Mouse (Mus musculus): Measurements from ENCODE around the gene Pdzrn4. TPM values are rescaled to one million over a fixed set of nuclear protein-coding genes. Genes with fewer than 3 reads are reported as not detected.

Pdzrn4 gene
- polyA plus RNA-seq, 1 experiment from 2014 or later, result 0.02 TPM

DNA sequence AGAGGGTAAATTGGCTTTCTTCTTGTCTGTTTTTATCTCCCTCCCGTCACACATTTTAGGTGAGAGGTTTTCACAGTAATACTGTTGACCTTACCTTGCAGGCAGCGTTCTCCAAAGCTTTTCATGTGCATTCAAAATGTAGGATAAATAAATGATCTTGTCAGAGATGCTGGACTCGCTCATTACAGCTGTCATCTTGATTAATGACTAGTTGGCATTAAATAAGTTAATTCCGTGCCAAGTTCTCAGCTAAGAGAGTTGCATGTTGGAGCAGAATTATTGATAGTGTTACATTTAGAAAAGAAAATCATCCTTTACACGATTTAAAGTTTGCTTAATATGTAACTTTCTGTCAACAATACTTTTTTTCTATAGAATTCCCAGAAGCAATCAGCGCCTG lies 4.9 kb downstream of the Pdzrn4 start:
- no peak for ATAC-seq (ENCODE audit: low read depth)
- Histone ChIP-seq H3K4me2 (ENCODE audit: low read depth, low read length) (no peak overlapping the region), H3K4me3 (ENCODE audit: low read depth, low read length) (no peak overlapping the region), H3K9me3 (replicated peaks; ENCODE audit: control insufficient read depth, low read length) (no peaks in the 10 kb centered on the region), H3K9ac (ENCODE audit: low read depth, low read length) (no peak overlapping the region), H3K36me3 (ENCODE audit: control insufficient read depth, insufficient read depth) (no peaks in the 10 kb centered on the region), H3K27me3 (ENCODE audit: control insufficient read depth, insufficient read depth, low read depth, low read length) (peaks cover 16% of the 10 kb centered on the region), H3K4me1 (ENCODE audit: control insufficient read depth, low read depth, low read length) (no peaks in the 10 kb centered on the region), H3K27ac (ENCODE audit: low read length) (no peak overlapping the region)
- WGBS (ENCODE audit: insufficient replicate concordance), result 61% methylated on average over 6 of the region's 6 CpGs

DNA sequence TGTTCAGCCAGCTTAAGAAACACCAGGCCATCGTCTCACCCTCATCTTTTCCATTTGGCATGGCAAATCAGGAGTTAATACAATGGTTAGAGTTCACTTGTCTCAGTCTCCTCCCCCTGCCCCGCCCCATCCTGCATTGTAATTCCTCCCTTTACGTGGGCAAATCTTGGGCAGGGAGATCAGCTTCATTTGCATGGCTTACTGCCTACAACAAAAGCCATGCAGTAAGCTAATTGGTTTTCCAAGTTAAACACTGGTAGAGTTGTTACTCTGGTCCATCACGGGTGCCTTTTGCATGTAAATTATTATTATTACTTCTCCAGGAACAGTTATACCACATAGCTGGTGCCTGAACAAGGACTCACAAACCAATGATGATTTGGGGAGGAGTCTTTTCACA lies 18.6 kb downstream of the Pdzrn4 start:
- Histone ChIP-seq H3K4me2 (ENCODE audit: low read depth, low read length) (no peak overlapping the region), H3K4me1 (ENCODE audit: control insufficient read depth, low read depth, low read length) (no peaks in the 10 kb centered on the region), H3K9me3 (replicated peaks; ENCODE audit: control insufficient read depth, low read length) (no peaks in the 10 kb centered on the region), H3K36me3 (ENCODE audit: control insufficient read depth, insufficient read depth) (no peaks in the 10 kb centered on the region), H3K9ac (ENCODE audit: low read depth, low read length) (no peak overlapping the region), H3K27me3 (ENCODE audit: control insufficient read depth, insufficient read depth, low read depth, low read length) (no peaks in the 10 kb centered on the region), H3K27ac (ENCODE audit: low read length) (no peak overlapping the region), H3K4me3 (ENCODE audit: low read depth, low read length) (no peak overlapping the region)
- 16% methylated on average over 4 of the region's 4 CpGs for WGBS (ENCODE audit: insufficient replicate concordance)
- ATAC-seq (ENCODE audit: low read depth), result no peak

DNA sequence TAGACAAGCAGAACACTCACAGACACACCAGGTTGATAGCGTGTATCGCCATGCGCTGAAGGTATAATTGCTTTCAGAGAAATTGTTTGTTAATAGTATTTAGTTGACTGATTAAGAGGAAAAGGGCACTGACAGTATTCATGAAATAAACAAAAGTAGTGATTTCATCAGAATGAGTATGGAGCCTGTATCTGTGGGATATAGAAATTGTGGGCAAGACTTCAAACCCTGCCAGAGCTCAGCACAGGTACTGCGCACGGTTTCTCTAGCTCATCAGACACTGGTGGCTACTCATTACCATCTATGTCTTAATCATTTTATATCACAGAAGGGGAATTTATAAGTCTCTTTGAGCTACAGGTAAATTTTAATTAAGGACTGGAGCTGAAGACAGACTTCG lies 19.5 kb downstream of the Pdzrn4 start:
- no peak overlapping the region for H3K27ac ChIP-seq (ENCODE audit: low read length)
- no peak overlapping the region for H3K4me3 ChIP-seq (ENCODE audit: low read depth, low read length)
- no peaks in the 10 kb centered on the region for H3K4me1 ChIP-seq (ENCODE audit: control insufficient read depth, low read depth, low read length)
- ATAC-seq (ENCODE audit: low read depth), result no peak
- H3K9ac ChIP-seq (ENCODE audit: low read depth, low read length), result no peak overlapping the region
- no peaks in the 10 kb centered on the region for H3K27me3 ChIP-seq (ENCODE audit: control insufficient read depth, insufficient read depth, low read depth, low read length)
- no peaks in the 10 kb centered on the region for H3K36me3 ChIP-seq (ENCODE audit: control insufficient read depth, insufficient read depth)
- H3K9me3 ChIP-seq (replicated peaks; ENCODE audit: control insufficient read depth, low read length), result no peaks in the 10 kb centered on the region
- WGBS (ENCODE audit: insufficient replicate concordance), result 79% methylated on average over 6 of the region's 6 CpGs
- H3K4me2 ChIP-seq (ENCODE audit: low read depth, low read length), result no peak overlapping the region

DNA sequence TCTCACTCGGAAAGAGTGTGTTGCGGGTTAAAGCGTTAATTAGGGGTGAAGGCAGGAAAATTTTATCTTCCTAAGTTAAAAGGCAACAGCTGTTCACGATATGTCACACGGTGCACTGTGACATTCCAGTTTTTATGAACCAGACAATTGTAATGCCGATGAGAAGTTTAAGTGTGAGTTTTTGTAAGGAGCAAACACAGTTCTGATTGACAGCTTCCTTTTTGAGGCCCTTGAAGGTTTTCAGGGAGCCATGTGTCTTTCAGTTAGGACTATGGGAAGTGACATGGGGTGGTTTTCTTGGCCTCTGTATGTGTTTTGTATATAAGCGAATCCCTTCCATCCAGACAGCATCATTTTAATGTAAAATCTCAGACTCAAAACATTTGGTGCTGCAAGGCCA lies 20.0 kb downstream of the Pdzrn4 start:
- 64% methylated on average over 7 of the region's 7 CpGs for WGBS (ENCODE audit: insufficient replicate concordance)
- ATAC-seq (ENCODE audit: low read depth), result no peak

DNA sequence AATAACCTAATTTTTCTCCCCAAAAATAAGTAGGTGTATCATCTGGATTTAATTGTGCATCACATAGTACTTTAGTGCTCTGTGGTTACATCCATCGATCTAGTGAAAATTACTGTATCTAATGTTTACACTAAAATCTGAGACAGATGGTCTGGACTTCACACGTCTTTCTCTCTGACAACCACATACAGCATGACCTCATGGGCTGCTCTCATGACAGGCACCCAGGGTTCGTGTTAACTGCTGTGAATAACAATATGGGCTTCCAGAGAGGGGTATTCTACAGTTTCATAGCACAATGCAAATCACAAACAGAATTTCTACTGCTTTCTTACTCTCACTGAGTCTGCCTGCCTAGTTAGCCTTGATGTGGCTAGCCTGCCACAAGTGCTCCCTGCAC lies 20.4 kb downstream of the Pdzrn4 start:
- no peaks in the 10 kb centered on the region for H3K27me3 ChIP-seq (ENCODE audit: control insufficient read depth, insufficient read depth, low read depth, low read length)

More for the DNA sequence above, 20.0 kb downstream of the Pdzrn4 start:
- Histone ChIP-seq H3K4me1 (ENCODE audit: control insufficient read depth, low read depth, low read length) (no peaks in the 10 kb centered on the region), H3K27me3 (ENCODE audit: control insufficient read depth, insufficient read depth, low read depth, low read length) (no peaks in the 10 kb centered on the region), H3K4me3 (ENCODE audit: low read depth, low read length) (no peak overlapping the region), H3K4me2 (ENCODE audit: low read depth, low read length) (no peak overlapping the region), H3K27ac (ENCODE audit: low read length) (no peak overlapping the region), H3K9ac (ENCODE audit: low read depth, low read length) (no peak overlapping the region), H3K9me3 (replicated peaks; ENCODE audit: control insufficient read depth, low read length) (no peaks in the 10 kb centered on the region), H3K36me3 (ENCODE audit: control insufficient read depth, insufficient read depth) (no peaks in the 10 kb centered on the region)

DNA sequence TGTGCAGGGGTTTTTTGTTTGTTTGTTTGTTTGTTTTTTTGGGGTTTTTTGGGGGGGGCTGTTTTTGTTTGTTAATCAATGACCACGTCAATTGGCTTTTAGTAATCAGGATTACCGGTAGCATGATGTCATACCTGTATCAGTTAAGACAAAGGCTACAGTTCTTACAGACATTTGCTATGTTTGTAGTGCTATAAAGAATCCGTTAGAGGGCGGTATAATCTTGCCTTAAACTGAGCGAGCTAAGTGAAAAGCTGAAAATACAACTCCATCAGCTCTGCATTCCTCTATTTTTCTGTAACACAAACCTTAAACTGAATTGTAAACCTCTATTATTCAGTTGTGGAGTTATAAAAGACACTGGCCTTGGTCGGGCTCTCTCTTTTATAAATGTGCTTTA lies 37.9 kb downstream of the Pdzrn4 start:
- Histone ChIP-seq H3K4me1 (ENCODE audit: control insufficient read depth, low read depth, low read length) (no peaks in the 10 kb centered on the region), H3K36me3 (ENCODE audit: control insufficient read depth, insufficient read depth) (no peaks in the 10 kb centered on the region), H3K9ac (ENCODE audit: low read depth, low read length) (no peak overlapping the region), H3K9me3 (replicated peaks; ENCODE audit: control insufficient read depth, low read length) (no peaks in the 10 kb centered on the region), H3K27ac (ENCODE audit: low read length) (no peak overlapping the region), H3K4me3 (ENCODE audit: low read depth, low read length) (no peak overlapping the region), H3K27me3 (ENCODE audit: control insufficient read depth, insufficient read depth, low read depth, low read length) (no peaks in the 10 kb centered on the region), H3K4me2 (ENCODE audit: low read depth, low read length) (no peak overlapping the region)
- no peak for ATAC-seq (ENCODE audit: low read depth)
- 4% methylated on average over 6 of the region's 6 CpGs for WGBS (ENCODE audit: insufficient replicate concordance)

More for the DNA sequence above, 20.4 kb downstream of the Pdzrn4 start:
- 53% methylated on average over 3 of the region's 3 CpGs for WGBS (ENCODE audit: insufficient replicate concordance)
- no peak overlapping the region for H3K27ac ChIP-seq (ENCODE audit: low read length)
- no peak overlapping the region for H3K9ac ChIP-seq (ENCODE audit: low read depth, low read length)
- no peak for ATAC-seq (ENCODE audit: low read depth)
- no peaks in the 10 kb centered on the region for H3K4me1 ChIP-seq (ENCODE audit: control insufficient read depth, low read depth, low read length)
- H3K9me3 ChIP-seq (replicated peaks; ENCODE audit: control insufficient read depth, low read length), result no peaks in the 10 kb centered on the region
- no peak overlapping the region for H3K4me2 ChIP-seq (ENCODE audit: low read depth, low read length)
- H3K36me3 ChIP-seq (ENCODE audit: control insufficient read depth, insufficient read depth), result no peaks in the 10 kb centered on the region
- H3K4me3 ChIP-seq (ENCODE audit: low read depth, low read length), result no peak overlapping the region

DNA sequence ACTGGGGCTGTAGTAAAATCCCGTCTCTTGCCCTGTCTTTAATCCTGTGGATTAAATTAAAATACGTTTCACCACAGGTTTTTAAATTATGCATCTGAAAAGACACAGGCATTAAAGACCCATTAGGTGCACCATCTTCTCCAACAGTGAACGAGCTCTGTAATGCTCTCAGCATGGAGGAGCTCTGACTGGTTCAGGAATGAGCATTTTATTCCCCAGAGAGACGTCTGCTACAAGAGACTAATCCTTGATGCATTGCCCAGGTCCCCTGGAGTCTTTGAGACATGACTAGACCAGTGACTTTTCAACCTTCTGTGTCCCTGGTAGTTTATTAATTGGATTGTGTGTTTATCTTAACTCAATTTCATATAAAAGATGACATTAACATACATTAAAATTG lies 38.6 kb downstream of the Pdzrn4 start:
- Histone ChIP-seq H3K4me3 (ENCODE audit: low read depth, low read length) (no peak overlapping the region), H3K36me3 (ENCODE audit: control insufficient read depth, insufficient read depth) (no peaks in the 10 kb centered on the region), H3K9me3 (replicated peaks; ENCODE audit: control insufficient read depth, low read length) (no peaks in the 10 kb centered on the region), H3K27me3 (ENCODE audit: control insufficient read depth, insufficient read depth, low read depth, low read length) (no peaks in the 10 kb centered on the region), H3K4me1 (ENCODE audit: control insufficient read depth, low read depth, low read length) (no peaks in the 10 kb centered on the region), H3K9ac (ENCODE audit: low read depth, low read length) (no peak overlapping the region), H3K4me2 (ENCODE audit: low read depth, low read length) (no peak overlapping the region), H3K27ac (ENCODE audit: low read length) (no peak overlapping the region)
- ATAC-seq (ENCODE audit: low read depth), result no peak
- WGBS (ENCODE audit: insufficient replicate concordance), result 47% methylated on average over 4 of the region's 4 CpGs

DNA sequence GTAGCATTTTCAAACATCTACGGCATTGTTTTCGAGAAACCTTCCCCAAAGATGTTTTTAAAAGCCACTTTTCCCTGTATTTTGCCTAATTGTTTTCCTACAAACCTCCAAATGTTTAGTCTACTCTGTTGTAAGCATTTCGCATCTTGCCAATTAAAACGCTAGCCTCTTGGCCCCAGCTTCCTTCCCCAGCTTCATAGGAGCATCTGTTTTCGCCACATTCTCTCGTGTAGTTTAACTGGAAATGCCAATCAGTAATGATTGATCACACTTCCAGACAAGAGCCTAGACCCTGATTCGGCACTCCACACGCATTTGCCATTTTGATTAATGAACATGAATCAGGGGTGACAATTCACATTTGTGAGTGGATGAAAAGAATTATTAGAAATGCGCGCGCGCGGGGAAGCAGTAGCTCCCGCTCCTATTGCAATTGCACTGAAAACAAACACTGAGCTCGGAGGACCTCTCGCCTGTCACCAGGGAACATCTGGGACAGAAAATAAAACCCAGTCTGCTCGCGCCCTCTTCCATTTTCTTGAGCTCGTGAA lies 45.0 kb downstream of the Pdzrn4 start:
- Histone ChIP-seq H3K36me3 (ENCODE audit: control insufficient read depth, insufficient read depth) (no peaks in the 10 kb centered on the region), H3K4me2 (ENCODE audit: low read depth, low read length) (no peak overlapping the region), H3K27me3 (ENCODE audit: control insufficient read depth, insufficient read depth, low read depth, low read length) (no peaks in the 10 kb centered on the region), H3K9ac (ENCODE audit: low read depth, low read length) (no peak overlapping the region), H3K9me3 (replicated peaks; ENCODE audit: control insufficient read depth, low read length) (no peaks in the 10 kb centered on the region), H3K4me1 (ENCODE audit: control insufficient read depth, low read depth, low read length) (no peaks in the 10 kb centered on the region), H3K4me3 (ENCODE audit: low read depth, low read length) (no peak overlapping the region), H3K27ac (ENCODE audit: low read length) (no peak overlapping the region)
- no peak for ATAC-seq (ENCODE audit: low read depth)
- 67% methylated on average over 19 of the region's 19 CpGs for WGBS (ENCODE audit: insufficient replicate concordance)

DNA sequence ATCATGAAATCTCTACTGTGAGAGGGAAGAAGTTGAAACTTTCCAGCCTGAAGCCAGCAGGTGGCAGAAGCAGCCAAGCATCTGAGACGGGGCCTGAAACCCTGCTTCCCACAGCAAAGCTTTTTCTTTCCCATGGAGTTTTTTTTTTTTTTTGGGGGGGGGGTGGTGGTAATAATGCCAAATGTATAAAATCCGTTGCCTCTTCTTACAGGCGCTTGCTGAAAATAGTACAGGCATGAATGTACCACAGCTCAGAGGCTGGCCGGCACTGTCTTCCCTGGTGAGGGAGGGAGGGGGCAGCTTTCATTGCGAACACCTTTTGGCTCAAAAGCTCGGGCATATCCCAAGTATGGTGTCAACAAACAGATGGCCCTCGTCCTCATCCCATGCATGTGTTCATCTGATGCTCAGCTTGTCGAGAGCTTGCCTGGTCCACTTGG lies 51.0 kb downstream of the Pdzrn4 start:
- Histone ChIP-seq H3K9ac (ENCODE audit: low read depth, low read length) (no peak overlapping the region), H3K27ac (ENCODE audit: low read length) (no peak overlapping the region), H3K27me3 (ENCODE audit: control insufficient read depth, insufficient read depth, low read depth, low read length) (no peaks in the 10 kb centered on the region), H3K4me1 (ENCODE audit: control insufficient read depth, low read depth, low read length) (no peaks in the 10 kb centered on the region), H3K4me3 (ENCODE audit: low read depth, low read length) (no peak overlapping the region), H3K9me3 (replicated peaks; ENCODE audit: control insufficient read depth, low read length) (no peaks in the 10 kb centered on the region), H3K4me2 (ENCODE audit: low read depth, low read length) (no peak overlapping the region), H3K36me3 (ENCODE audit: control insufficient read depth, insufficient read depth) (no peaks in the 10 kb centered on the region)
- no peak for ATAC-seq (ENCODE audit: low read depth)
- WGBS (ENCODE audit: insufficient replicate concordance), result 34% methylated on average over 8 of the region's 8 CpGs
